Mouse (Mus musculus): ENCODE data around the gene Tmem203. TPM values are rescaled to one million over a fixed set of nuclear protein-coding genes. Genes with fewer than 3 reads are reported as not detected.

Gene Tmem203
- 12.8 and 13.3 TPM in 2 replicates for polyA plus RNA-seq (2014; fragmentation: Nextera tagmentation; extraction: Ambion mirVana)

DNA sequence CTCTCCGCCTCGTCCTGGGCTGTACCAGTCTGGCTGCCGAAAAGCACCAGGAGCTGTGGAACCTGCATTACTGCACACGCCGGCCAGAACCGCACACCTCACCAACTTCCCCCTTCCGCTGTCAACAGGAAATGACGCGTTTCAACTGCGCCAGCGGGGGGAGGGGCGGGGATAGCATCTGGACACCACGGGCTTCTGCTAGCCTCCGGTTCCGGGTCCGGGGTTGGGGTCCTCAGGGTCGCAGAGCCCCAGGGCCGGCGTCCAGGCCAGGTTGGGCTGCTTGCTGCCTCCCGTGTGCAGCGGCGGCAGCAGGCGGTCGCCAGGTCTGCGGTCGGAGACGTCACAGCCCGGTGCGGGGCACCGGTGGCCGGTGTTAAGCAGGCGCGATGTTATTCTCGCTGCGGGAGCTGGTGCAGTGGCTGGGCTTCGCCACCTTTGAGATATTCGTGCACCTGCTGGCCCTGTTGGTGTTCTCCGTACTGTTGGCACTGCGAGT lies at the start of gene Tmem203:
Gene Tmem203, plus strand, starts transcription at position 156 of the 496 bp plus-strand sequence.
- H3K27ac ChIP-seq (replicated peaks; ENCODE audit: low read depth, low read length), result peak within 1 kb of the TSS; percentile 56; the same call in 1 of the 2 replicates
- H3K27me3 ChIP-seq (ENCODE audit: control insufficient read depth, insufficient read depth, low read length), result no peaks in the 10 kb centered on the region
- no peaks in the 10 kb centered on the region for H3K9me3 ChIP-seq (replicated peaks; ENCODE audit: control insufficient read depth, low read length)
- peak within 1 kb of the TSS; percentile 89 for H3K9ac ChIP-seq (replicated peaks; ENCODE audit: low read length)
- H3K4me3 ChIP-seq (ENCODE audit: low read depth, low read length), result peak within 1 kb of the TSS; percentile 97
- DNase-seq (ENCODE audit: low spot score) (peak; percentile 96), ATAC-seq (replicated peaks; ENCODE audit: insufficient number of reproducible peaks, low FRiP score, low TSS enrichment, low read depth) (peak; percentile 87)
- under 1% methylated on average over 39 of the region's 39 CpGs for WGBS
- no peaks in the 10 kb centered on the region; the same call in 1 of the 2 replicates for H3K4me1 ChIP-seq (ENCODE audit: control insufficient read depth, insufficient read depth, low read length)
- no peaks in the 10 kb centered on the region for H3K36me3 ChIP-seq (replicated peaks; ENCODE audit: control insufficient read depth, insufficient read depth, low read depth, low read length)
- H3K4me2 ChIP-seq (ENCODE audit: low read depth, low read length), result peak within 1 kb of the TSS; percentile 90

DNA sequence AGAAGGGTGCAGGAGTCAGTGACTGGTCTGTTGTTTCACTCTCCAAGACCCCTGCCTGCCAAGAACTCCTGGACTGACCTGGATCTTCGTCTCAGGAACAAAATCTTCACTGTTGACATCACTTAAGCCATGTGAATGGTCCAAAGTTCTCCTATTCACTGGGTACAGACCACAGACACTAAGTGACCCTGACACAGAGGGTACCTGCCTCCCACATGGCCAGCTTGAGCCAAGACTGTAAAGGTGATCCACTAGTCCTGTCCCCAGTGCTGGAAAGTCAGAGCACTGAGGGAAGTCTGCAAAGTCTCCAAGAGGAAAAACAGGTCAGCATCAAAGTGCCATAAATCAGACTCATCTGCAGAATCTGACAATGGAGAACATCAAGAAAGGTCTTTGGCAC lies 47.6 kb upstream of the Tmem203 start:
- no peak overlapping the region for H3K4me3 ChIP-seq (ENCODE audit: low read depth, low read length)
- peaks cover 9% of the 10 kb centered on the region for H3K36me3 ChIP-seq (replicated peaks; ENCODE audit: control insufficient read depth, insufficient read depth, low read depth, low read length)
- DNase-seq (ENCODE audit: low spot score), result no peak

DNA sequence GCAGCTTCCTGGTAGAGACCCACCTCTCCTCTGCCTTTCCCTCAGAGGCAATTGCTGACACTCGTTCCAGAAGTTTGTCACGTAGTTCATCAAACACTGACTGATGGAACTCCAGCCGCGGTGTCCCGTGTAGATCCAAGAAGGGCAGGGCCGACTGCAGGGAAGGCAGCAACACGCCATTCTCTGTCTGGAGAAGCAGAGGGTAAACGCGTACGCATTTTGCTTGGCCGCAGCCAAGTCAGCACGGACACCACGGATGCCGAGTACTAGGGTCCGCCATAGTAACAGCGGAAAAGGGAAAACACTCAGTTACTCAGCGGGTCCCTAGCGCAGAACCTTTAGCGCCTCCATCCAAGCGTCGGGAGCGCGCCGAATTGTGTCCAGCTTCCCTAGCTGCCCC lies 44.6 kb upstream of the Tmem203 start:
- DNase-seq (ENCODE audit: low spot score) (no peak), ATAC-seq (replicated peaks; ENCODE audit: insufficient number of reproducible peaks, low FRiP score, low TSS enrichment, low read depth) (0 out of 2 replicates have a peak, but pooled peaks have one; percentile 10)
- Histone ChIP-seq H3K9ac (replicated peaks; ENCODE audit: low read length) (peak overlapping the region; percentile 91), H3K9me3 (replicated peaks; ENCODE audit: control insufficient read depth, low read length) (no peaks in the 10 kb centered on the region), H3K27ac (replicated peaks; ENCODE audit: low read depth, low read length) (peak overlapping the region; percentile 53), H3K36me3 (replicated peaks; ENCODE audit: control insufficient read depth, insufficient read depth, low read depth, low read length) (no peaks in the 10 kb centered on the region; the same call in 1 of the 2 replicates), H3K4me1 (ENCODE audit: control insufficient read depth, insufficient read depth, low read length) (peaks cover 8% of the 10 kb centered on the region), H3K4me2 (ENCODE audit: low read depth, low read length) (peak overlapping the region; percentile 87), H3K4me3 (ENCODE audit: low read depth, low read length) (peak overlapping the region; percentile 82), H3K27me3 (ENCODE audit: control insufficient read depth, insufficient read depth, low read length) (no peaks in the 10 kb centered on the region)
- WGBS, result 1% methylated on average over 24 of the region's 24 CpGs

More for the DNA sequence above, 47.6 kb upstream of the Tmem203 start:
- ATAC-seq (replicated peaks; ENCODE audit: insufficient number of reproducible peaks, low FRiP score, low TSS enrichment, low read depth), result no peak
- no peaks in the 10 kb centered on the region for H3K9me3 ChIP-seq (replicated peaks; ENCODE audit: control insufficient read depth, low read length)
- H3K27ac ChIP-seq (replicated peaks; ENCODE audit: low read depth, low read length), result no peak overlapping the region
- 92% methylated on average over 1 of the region's 1 CpGs for WGBS
- no peak overlapping the region for H3K9ac ChIP-seq (replicated peaks; ENCODE audit: low read length)
- no peak overlapping the region for H3K4me2 ChIP-seq (ENCODE audit: low read depth, low read length)
- H3K27me3 ChIP-seq (ENCODE audit: control insufficient read depth, insufficient read depth, low read length), result no peaks in the 10 kb centered on the region
- peaks cover 8% of the 10 kb centered on the region for H3K4me1 ChIP-seq (ENCODE audit: control insufficient read depth, insufficient read depth, low read length)

GRCm38 (mm10) chr2:25211121-25211670 lies 44.0 kb upstream of the Tmem203 start, which contains the start of gene Nelfb:
Gene Nelfb (minus strand): TSS chr2:25211489.
- Histone ChIP-seq H3K4me3 (ENCODE audit: low read depth, low read length) (peak within 1 kb of the TSS; percentile 82), H3K36me3 (replicated peaks; ENCODE audit: control insufficient read depth, insufficient read depth, low read depth, low read length) (no peaks in the 10 kb centered on the region), H3K9me3 (replicated peaks; ENCODE audit: control insufficient read depth, low read length) (no peaks in the 10 kb centered on the region), H3K4me1 (ENCODE audit: control insufficient read depth, insufficient read depth, low read length) (peaks cover 8% of the 10 kb centered on the region), H3K4me2 (ENCODE audit: low read depth, low read length) (peak within 1 kb of the TSS; percentile 87), H3K27ac (replicated peaks; ENCODE audit: low read depth, low read length) (peak within 1 kb of the TSS; percentile 53), H3K9ac (replicated peaks; ENCODE audit: low read length) (peak within 1 kb of the TSS; percentile 91), H3K27me3 (ENCODE audit: control insufficient read depth, insufficient read depth, low read length) (no peaks in the 10 kb centered on the region)
- under 1% methylated on average over 44 of the region's 44 CpGs for WGBS
- peak; percentile 89 for ATAC-seq (replicated peaks; ENCODE audit: insufficient number of reproducible peaks, low FRiP score, low TSS enrichment, low read depth)
- DNase-seq (ENCODE audit: low spot score), result peak; percentile 94

GRCm38 (mm10) chr2:25213266-25213865 lies 41.9 kb upstream of the Tmem203 start:
- H3K9me3 ChIP-seq (replicated peaks; ENCODE audit: control insufficient read depth, low read length), result no peaks in the 10 kb centered on the region
- no peak overlapping the region for H3K27ac ChIP-seq (replicated peaks; ENCODE audit: low read depth, low read length)
- peaks cover 8% of the 10 kb centered on the region for H3K4me1 ChIP-seq (ENCODE audit: control insufficient read depth, insufficient read depth, low read length)
- no peak overlapping the region for H3K4me3 ChIP-seq (ENCODE audit: low read depth, low read length)
- no peak for DNase-seq (ENCODE audit: low spot score)
- no peaks in the 10 kb centered on the region for H3K27me3 ChIP-seq (ENCODE audit: control insufficient read depth, insufficient read depth, low read length)
- 72% methylated on average over 23 of the region's 23 CpGs for WGBS
- no peak for ATAC-seq (replicated peaks; ENCODE audit: insufficient number of reproducible peaks, low FRiP score, low TSS enrichment, low read depth)
- H3K36me3 ChIP-seq (replicated peaks; ENCODE audit: control insufficient read depth, insufficient read depth, low read depth, low read length), result no peaks in the 10 kb centered on the region
- no peak overlapping the region for H3K4me2 ChIP-seq (ENCODE audit: low read depth, low read length)
- H3K9ac ChIP-seq (replicated peaks; ENCODE audit: low read length), result no peak overlapping the region

- Histone ChIP-seq H3K9me3 (replicated peaks; ENCODE audit: control insufficient read depth, low read length) (no peaks in the 10 kb centered on the region), H3K27me3 (ENCODE audit: control insufficient read depth, insufficient read depth, low read length) (no peaks in the 10 kb centered on the region), H3K4me2 (ENCODE audit: low read depth, low read length) (no peak within 1 kb of the TSS), H3K36me3 (replicated peaks; ENCODE audit: control insufficient read depth, insufficient read depth, low read depth, low read length) (no peaks in the 10 kb centered on the region), H3K4me3 (ENCODE audit: low read depth, low read length) (no peak within 1 kb of the TSS), H3K27ac (replicated peaks; ENCODE audit: low read depth, low read length) (no peak within 1 kb of the TSS), H3K4me1 (ENCODE audit: control insufficient read depth, insufficient read depth, low read length) (peaks cover 8% of the 10 kb centered on the region), H3K9ac (replicated peaks; ENCODE audit: low read length) (no peak within 1 kb of the TSS)
- no peak for ATAC-seq (replicated peaks; ENCODE audit: insufficient number of reproducible peaks, low FRiP score, low TSS enrichment, low read depth)
- DNase-seq (ENCODE audit: low spot score), result no peak
- 66% methylated on average over 3 of the region's 3 CpGs for WGBS
Measured at GRCm38 (mm10) chr2:25214444-25214843, 40.8 kb upstream of the Tmem203 start, which contains the start of gene Stpg3. Gene Stpg3 (minus strand): TSS chr2:25214637.

GRCm38 (mm10) chr2:25217666-25218065 lies 37.6 kb upstream of the Tmem203 start:
- ATAC-seq (replicated peaks; ENCODE audit: insufficient number of reproducible peaks, low FRiP score, low TSS enrichment, low read depth), result no peak
- no peak for DNase-seq (ENCODE audit: low spot score)
- WGBS, result 55% methylated on average over 2 of the region's 2 CpGs

DNA sequence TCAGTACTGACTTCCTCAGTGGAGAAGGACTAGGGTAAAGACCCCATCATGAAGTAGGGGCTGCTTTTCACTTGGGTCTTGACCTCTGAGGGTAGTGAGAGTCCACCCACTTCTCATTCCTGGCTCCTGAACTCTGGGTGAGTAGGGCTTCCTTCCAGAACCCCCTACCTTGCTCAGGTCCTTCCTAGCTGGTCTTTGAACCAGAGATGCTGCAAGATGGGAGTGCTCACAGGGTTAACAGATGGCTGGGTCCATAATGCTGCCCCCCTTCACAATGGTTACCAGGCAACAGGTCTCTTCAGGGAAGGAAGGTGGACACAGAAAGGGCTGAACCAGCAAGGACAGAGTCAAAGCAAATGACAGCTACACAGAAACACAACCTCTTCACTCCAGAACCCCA lies 36.8 kb upstream of the Tmem203 start, which contains the start of gene Fam166a:
Gene Fam166a, plus strand, starts transcription at position 301 of the 400 bp plus-strand sequence.
- Histone ChIP-seq H3K27ac (replicated peaks; ENCODE audit: low read depth, low read length) (no peak within 1 kb of the TSS), H3K4me3 (ENCODE audit: low read depth, low read length) (no peak within 1 kb of the TSS), H3K4me2 (ENCODE audit: low read depth, low read length) (no peak within 1 kb of the TSS), H3K9ac (replicated peaks; ENCODE audit: low read length) (no peak within 1 kb of the TSS), H3K27me3 (ENCODE audit: control insufficient read depth, insufficient read depth, low read length) (no peaks in the 10 kb centered on the region), H3K4me1 (ENCODE audit: control insufficient read depth, insufficient read depth, low read length) (no peaks in the 10 kb centered on the region), H3K36me3 (replicated peaks; ENCODE audit: control insufficient read depth, insufficient read depth, low read depth, low read length) (no peaks in the 10 kb centered on the region), H3K9me3 (replicated peaks; ENCODE audit: control insufficient read depth, low read length) (no peaks in the 10 kb centered on the region)
- DNase-seq (ENCODE audit: low spot score) (no peak), ATAC-seq (replicated peaks; ENCODE audit: insufficient number of reproducible peaks, low FRiP score, low TSS enrichment, low read depth) (no peak)

More at GRCm38 (mm10) chr2:25217666-25218065, 37.6 kb upstream of the Tmem203 start:
- Histone ChIP-seq H3K9ac (replicated peaks; ENCODE audit: low read length) (no peak overlapping the region), H3K27me3 (ENCODE audit: control insufficient read depth, insufficient read depth, low read length) (no peaks in the 10 kb centered on the region), H3K9me3 (replicated peaks; ENCODE audit: control insufficient read depth, low read length) (no peaks in the 10 kb centered on the region), H3K4me1 (ENCODE audit: control insufficient read depth, insufficient read depth, low read length) (no peaks in the 10 kb centered on the region), H3K27ac (replicated peaks; ENCODE audit: low read depth, low read length) (no peak overlapping the region), H3K4me3 (ENCODE audit: low read depth, low read length) (no peak overlapping the region), H3K36me3 (replicated peaks; ENCODE audit: control insufficient read depth, insufficient read depth, low read depth, low read length) (no peaks in the 10 kb centered on the region), H3K4me2 (ENCODE audit: low read depth, low read length) (no peak overlapping the region)
